Mouse (Mus musculus) macrophage (primary cell): ENCODE results near the gene Dnaaf2. TPM values are rescaled to one million over a fixed set of nuclear protein-coding genes. Genes with fewer than 3 reads are reported as not detected.
"Not testable (repeated sequence)": the region's sequence is repeated elsewhere in the genome, so short reads cannot be mapped to it uniquely, and the experiment has no call there.

Source experiments
- H3K27ac ChIP-seq: fragments of 350-480 bp; formaldehyde crosslinking; 2 replicates; pipeline ENCODE4 v1.9.0; 2021
- H3K36me3 ChIP-seq: fragments of 350-480 bp; formaldehyde crosslinking; 2 replicates; pipeline ENCODE4 v1.9.0; 2021; ENCODE audit errors: inconsistent target
- H3K4me3 ChIP-seq: fragments of 350-480 bp; formaldehyde crosslinking; 2 replicates; pipeline ENCODE4 v1.9.0; 2021; ENCODE audit errors: inconsistent target
- H3K79me2 ChIP-seq: fragments of 350-480 bp; formaldehyde crosslinking; 2 replicates; pipeline ENCODE4 v1.9.0; 2021; ENCODE audit errors: inconsistent target
- WGBS: methylation state at CpG from one replicate; pipeline ENCODE4 v1.1.7; 2026; ENCODE audit warnings: inconsistent platforms; ENCODE audit not compliant: missing documents; 5-methylcytosine and 5-hydroxymethylcytosine counted together
- polyA plus RNA-seq: library from polyadenylated mRNA; stranded (reverse); fragments of 250-400 nt; gene quantifications from 3 replicates; pipeline ENCODE4 v1.2.4, GENCODE M21; 2018; ENCODE audit warnings: inconsistent platforms

Gene Dnaaf2
- polyA plus RNA-seq, 1 experiment from 2014 or later: 1.5 TPM

- Histone ChIP-seq H3K4me3 (no peak overlapping the region), H3K79me2 (peaks cover 11% of the 10 kb centered on the region), H3K27ac (no peak overlapping the region), H3K36me3 (no peaks in the 10 kb centered on the region)
- WGBS: 84% methylated on average over 3 of the region's 3 CpGs
Measured at GRCm38 (mm10) chr12:69164904-69165303, 33.3 kb downstream of the Dnaaf2 start.

DNA sequence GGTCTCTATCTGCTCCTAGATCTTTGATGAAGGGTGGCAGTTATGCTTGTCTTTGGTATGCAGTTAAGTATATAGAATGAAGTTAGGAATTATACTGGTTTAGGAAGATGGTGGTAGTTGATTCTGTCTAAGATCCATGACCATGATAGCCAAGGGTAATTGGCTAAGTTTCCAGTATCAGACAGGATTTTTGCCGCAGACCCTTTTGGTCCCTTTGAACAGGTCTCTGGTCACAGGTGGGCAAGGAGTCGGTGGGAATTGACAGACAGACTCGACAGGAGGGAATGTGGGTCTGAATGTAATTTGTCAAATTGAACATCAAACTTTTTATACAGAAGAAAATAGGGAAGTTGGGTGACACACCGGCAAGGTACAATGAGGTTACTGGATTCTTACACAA lies 34.6 kb downstream of the Dnaaf2 start:
- not testable (repeated sequence) for H3K79me2 ChIP-seq, H3K27ac ChIP-seq, H3K4me3 ChIP-seq, H3K36me3 ChIP-seq
- 64% methylated on average over 4 of the region's 4 CpGs for WGBS

GRCm38 (mm10) chr12:69160677-69161076 lies 37.6 kb downstream of the Dnaaf2 start:
- H3K4me3 ChIP-seq, H3K36me3 ChIP-seq, H3K79me2 ChIP-seq, H3K27ac ChIP-seq: not testable (repeated sequence)
- WGBS: 100% methylated on average over 1 of the region's 2 CpGs

DNA sequence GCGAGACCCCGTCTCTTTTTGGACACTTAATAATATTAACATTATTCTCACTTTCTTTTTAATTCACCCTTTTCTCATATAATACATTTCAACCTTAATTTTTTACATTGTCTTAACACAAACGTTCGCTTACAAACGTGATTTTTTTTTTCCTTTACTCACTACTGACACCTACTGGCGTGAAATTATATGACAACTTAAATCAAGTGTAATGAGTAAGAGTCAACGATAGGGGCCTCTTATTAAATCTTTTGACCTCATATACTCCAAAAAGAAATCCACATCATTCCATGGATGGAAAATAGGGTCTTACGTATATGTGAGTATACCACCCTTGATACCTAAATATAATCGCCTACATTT lies 38.7 kb downstream of the Dnaaf2 start:
- Histone ChIP-seq H3K79me2 (peaks cover 8% of the 10 kb centered on the region), H3K36me3 (peaks cover 8% of the 10 kb centered on the region; the same call in 1 of the 2 replicates), H3K4me3 (no peak overlapping the region), H3K27ac (no peak overlapping the region)
- WGBS: 2% methylated on average over 9 of the region's 9 CpGs

GRCm38 (mm10) chr12:69158765-69159577 lies 39.3 kb downstream of the Dnaaf2 start, which contains the start of gene Rps29:
Gene Rps29 (minus strand): TSS chr12:69159186.
- H3K79me2 ChIP-seq, H3K36me3 ChIP-seq: not testable (repeated sequence)
- under 1% methylated on average over 42 of the region's 68 CpGs for WGBS
- H3K4me3 ChIP-seq: peak within 1 kb of the TSS; percentile 78
- H3K27ac ChIP-seq: peak within 1 kb of the TSS; percentile 77

- Histone ChIP-seq H3K36me3 (peaks cover 8% of the 10 kb centered on the region; the same call in 1 of the 2 replicates), H3K27ac (peak overlapping the region; percentile 77), H3K79me2 (peaks cover 8% of the 10 kb centered on the region), H3K4me3 (peak overlapping the region; percentile 78)
- 2% methylated on average over 19 of the region's 19 CpGs for WGBS
Measured at GRCm38 (mm10) chr12:69158366-69158764, 39.9 kb downstream of the Dnaaf2 start.

DNA sequence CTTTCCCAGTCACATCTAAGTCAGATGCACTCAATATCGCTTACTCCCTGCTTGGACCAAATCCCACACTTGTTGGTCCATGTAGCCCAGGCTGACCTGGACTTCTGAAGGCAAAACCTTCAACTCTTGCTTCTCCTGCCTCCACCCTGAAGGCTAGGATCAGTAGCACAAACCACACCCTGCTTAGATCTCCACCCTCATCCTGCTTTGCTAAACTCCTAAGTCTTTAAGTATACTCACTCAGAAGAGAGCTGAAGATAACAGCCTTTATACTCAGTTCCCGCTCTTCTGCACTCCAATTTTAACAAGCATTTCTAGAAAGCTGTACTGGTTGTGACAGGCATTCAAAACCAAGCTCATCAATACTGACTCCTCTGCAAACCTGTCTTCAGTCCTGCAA lies 41.1 kb downstream of the Dnaaf2 start:
- peaks cover 8% of the 10 kb centered on the region; the same call in 1 of the 2 replicates for H3K36me3 ChIP-seq
- H3K27ac ChIP-seq: peak overlapping the region; percentile 77
- peaks cover 8% of the 10 kb centered on the region for H3K79me2 ChIP-seq
- no peak overlapping the region for H3K4me3 ChIP-seq
- 100% methylated on average over 2 of the region's 2 CpGs for WGBS

- H3K27ac ChIP-seq: no peak overlapping the region
- peaks cover 8% of the 10 kb centered on the region; the same call in 1 of the 2 replicates for H3K36me3 ChIP-seq
- H3K4me3 ChIP-seq: no peak overlapping the region
- WGBS: 98% methylated on average over 4 of the region's 4 CpGs
- peaks cover 8% of the 10 kb centered on the region for H3K79me2 ChIP-seq
Measured at GRCm38 (mm10) chr12:69156436-69156835, 41.8 kb downstream of the Dnaaf2 start.

DNA sequence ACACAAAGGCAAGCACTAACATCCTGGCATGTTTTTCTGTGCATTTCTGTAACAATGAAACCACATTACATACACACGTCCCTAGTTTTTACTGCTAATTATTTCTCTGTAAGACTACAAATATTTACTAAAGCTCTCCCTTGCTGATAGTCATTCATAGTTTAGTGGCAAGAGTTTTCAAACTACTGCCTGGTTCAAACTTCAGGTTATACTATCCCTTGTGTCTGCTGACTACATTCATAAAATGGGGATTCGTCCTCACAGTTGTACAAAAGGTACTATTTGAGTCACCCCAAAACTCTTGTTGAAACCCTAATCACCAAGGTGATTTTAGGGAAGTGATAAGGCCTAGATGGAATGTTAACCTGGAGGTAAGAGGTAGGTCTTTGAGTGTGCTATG lies 42.3 kb downstream of the Dnaaf2 start:
- Histone ChIP-seq H3K36me3 (peaks cover 8% of the 10 kb centered on the region; the same call in 1 of the 2 replicates), H3K79me2 (peaks cover 8% of the 10 kb centered on the region), H3K27ac (no peak overlapping the region), H3K4me3 (no peak overlapping the region)
- 85% methylated on average over 2 of the region's 2 CpGs for WGBS

GRCm38 (mm10) chr12:69150049-69150448 lies 48.2 kb downstream of the Dnaaf2 start:
- WGBS: 95% methylated on average over 12 of the region's 13 CpGs
- H3K36me3 ChIP-seq: no peaks in the 10 kb centered on the region
- no peaks in the 10 kb centered on the region for H3K79me2 ChIP-seq
- H3K4me3 ChIP-seq: no peak overlapping the region
- no peak overlapping the region for H3K27ac ChIP-seq

GRCm38 (mm10) chr12:69147166-69147735 lies 51.0 kb downstream of the Dnaaf2 start:
- WGBS: 90% methylated on average over 2 of the region's 5 CpGs
- H3K36me3 ChIP-seq: no peaks in the 10 kb centered on the region
- no peak overlapping the region for H3K27ac ChIP-seq
- H3K79me2 ChIP-seq: no peaks in the 10 kb centered on the region
- H3K4me3 ChIP-seq: no peak overlapping the region

- Histone ChIP-seq H3K79me2 (no peaks in the 10 kb centered on the region), H3K27ac (no peak overlapping the region), H3K36me3 (no peaks in the 10 kb centered on the region), H3K4me3 (no peak overlapping the region)
- WGBS: 85% methylated on average over 5 of the region's 6 CpGs
Measured at GRCm38 (mm10) chr12:69143460-69143859, 54.8 kb downstream of the Dnaaf2 start.

DNA sequence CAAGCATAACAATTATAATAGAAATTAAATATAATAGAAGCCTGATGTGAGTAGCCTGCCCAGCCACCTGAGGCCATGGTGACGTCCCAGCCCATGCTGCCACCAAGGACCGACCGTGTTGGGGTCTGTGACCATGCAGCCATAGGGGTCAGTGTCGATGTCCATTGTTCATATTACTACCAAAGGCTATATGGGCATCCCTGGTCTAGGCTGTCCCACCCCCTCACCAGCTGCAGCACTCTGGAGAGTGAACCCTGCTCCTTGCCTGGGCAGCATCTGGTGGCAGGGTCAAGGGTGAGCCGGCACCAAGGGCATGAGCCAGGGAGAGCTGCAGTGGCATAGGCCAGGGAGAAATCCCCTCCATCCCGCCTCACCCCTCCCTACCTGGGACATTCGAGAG lies 58.4 kb downstream of the Dnaaf2 start:
- no peaks in the 10 kb centered on the region for H3K36me3 ChIP-seq
- no peak overlapping the region for H3K4me3 ChIP-seq
- WGBS: 95% methylated on average over 7 of the region's 7 CpGs
- H3K27ac ChIP-seq: no peak overlapping the region
- no peaks in the 10 kb centered on the region for H3K79me2 ChIP-seq

DNA sequence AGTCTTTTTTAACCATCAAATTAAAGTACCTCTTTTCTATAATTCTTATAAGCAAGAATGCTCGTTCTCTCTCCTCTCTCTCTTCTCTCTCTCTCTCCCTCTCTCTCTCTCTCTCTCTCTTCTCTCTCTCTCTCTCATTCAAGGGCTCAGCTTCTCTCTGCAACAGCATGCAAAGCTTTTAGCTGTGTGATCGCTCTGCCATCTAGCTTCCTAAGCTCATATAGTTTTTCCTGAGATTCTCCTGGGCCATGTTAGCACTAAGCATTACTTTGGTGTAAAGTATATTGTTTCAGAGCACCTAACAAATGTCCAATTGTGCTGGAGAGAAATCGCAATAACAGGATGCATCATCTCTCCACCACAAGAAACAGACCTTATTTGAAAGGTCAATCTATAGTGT lies 59.0 kb downstream of the Dnaaf2 start:
- no peaks in the 10 kb centered on the region for H3K79me2 ChIP-seq
- 91% methylated on average over 3 of the region's 3 CpGs for WGBS
- H3K36me3 ChIP-seq: no peaks in the 10 kb centered on the region
- no peak overlapping the region for H3K4me3 ChIP-seq
- no peak overlapping the region for H3K27ac ChIP-seq
